Mouse (Mus musculus): ENCODE data around the gene Mst1. TPM values are rescaled to one million over a fixed set of nuclear protein-coding genes. Genes with fewer than 3 reads are reported as not detected.

Mst1 gene
- polyA plus RNA-seq, 1 experiment from 2014 or later = 0.98 TPM

- H3K27ac ChIP-seq = peak overlapping the region; percentile 85
- H3K4me2 ChIP-seq (replicated peaks) = peak overlapping the region; percentile 41
- no peaks in the 10 kb centered on the region for H3K36me3 ChIP-seq
- no peak overlapping the region for H3K4me3 ChIP-seq (replicated peaks)
- ATAC-seq = peak; percentile 74
- WGBS = 50% methylated on average over 17 of the region's 17 CpGs
- H3K27me3 ChIP-seq (replicated peaks) = no peaks in the 10 kb centered on the region
- peaks cover 6% of the 10 kb centered on the region; the same call in 1 of the 2 replicates for H3K4me1 ChIP-seq (replicated peaks)
- no peaks in the 10 kb centered on the region for H3K9me3 ChIP-seq
- H3K9ac ChIP-seq = peak overlapping the region; percentile 21; the same call in 1 of the 2 replicates
Observed at GRCm38 (mm10) chr9:108126436-108127180, 46.4 kb downstream of the Mst1 start.

GRCm38 (mm10) chr9:108128248-108128647 lies 48.0 kb downstream of the Mst1 start:
- no peak for ATAC-seq
- Histone ChIP-seq H3K4me2 (replicated peaks) (no peak overlapping the region), H3K27ac (no peak overlapping the region), H3K4me1 (replicated peaks) (peaks cover 6% of the 10 kb centered on the region; the same call in 1 of the 2 replicates), H3K27me3 (replicated peaks) (no peaks in the 10 kb centered on the region), H3K4me3 (replicated peaks) (no peak overlapping the region), H3K9ac (no peak overlapping the region), H3K9me3 (no peaks in the 10 kb centered on the region), H3K36me3 (no peaks in the 10 kb centered on the region)
- WGBS = 84% methylated on average over 11 of the region's 11 CpGs

GRCm38 (mm10) chr9:108129042-108129948 lies 49.1 kb downstream of the Mst1 start:
- H3K9ac ChIP-seq = no peak overlapping the region
- peaks cover 6% of the 10 kb centered on the region; the same call in 1 of the 2 replicates for H3K4me1 ChIP-seq (replicated peaks)
- 77% methylated on average over 13 of the region's 13 CpGs for WGBS
- no peaks in the 10 kb centered on the region for H3K36me3 ChIP-seq
- H3K4me2 ChIP-seq (replicated peaks) = no peak overlapping the region
- H3K27ac ChIP-seq = no peak overlapping the region
- H3K9me3 ChIP-seq = no peaks in the 10 kb centered on the region
- H3K4me3 ChIP-seq (replicated peaks) = no peak overlapping the region
- H3K27me3 ChIP-seq (replicated peaks) = no peaks in the 10 kb centered on the region
- no peak for ATAC-seq

GRCm38 (mm10) chr9:108131502-108131901 lies 51.3 kb downstream of the Mst1 start:
- ATAC-seq = no peak
- no peak overlapping the region for H3K4me3 ChIP-seq (replicated peaks)
- no peak overlapping the region for H3K4me2 ChIP-seq (replicated peaks)
- no peaks in the 10 kb centered on the region for H3K36me3 ChIP-seq
- H3K27ac ChIP-seq = no peak overlapping the region
- H3K27me3 ChIP-seq (replicated peaks) = no peaks in the 10 kb centered on the region
- 85% methylated on average over 5 of the region's 5 CpGs for WGBS
- H3K4me1 ChIP-seq (replicated peaks) = peaks cover under 1% of the 10 kb centered on the region; the same call in 1 of the 2 replicates
- no peak overlapping the region for H3K9ac ChIP-seq
- no peaks in the 10 kb centered on the region for H3K9me3 ChIP-seq

- H3K4me3 ChIP-seq (replicated peaks) = no peak overlapping the region
- WGBS = 90% methylated on average over 3 of the region's 3 CpGs
- H3K27me3 ChIP-seq (replicated peaks) = no peaks in the 10 kb centered on the region
- no peaks in the 10 kb centered on the region for H3K4me1 ChIP-seq (replicated peaks)
- H3K27ac ChIP-seq = no peak overlapping the region
- no peaks in the 10 kb centered on the region for H3K9me3 ChIP-seq
- H3K9ac ChIP-seq = no peak overlapping the region
- H3K36me3 ChIP-seq = no peaks in the 10 kb centered on the region
- no peak for ATAC-seq
- no peak overlapping the region for H3K4me2 ChIP-seq (replicated peaks)
Observed at GRCm38 (mm10) chr9:108132373-108132772, 52.1 kb downstream of the Mst1 start.

GRCm38 (mm10) chr9:108133478-108133877 lies 53.2 kb downstream of the Mst1 start:
- no peaks in the 10 kb centered on the region for H3K36me3 ChIP-seq
- no peak overlapping the region for H3K9ac ChIP-seq
- 0 out of 2 replicates have a peak, but pooled peaks cover 4% of the 10 kb centered on the region for H3K4me1 ChIP-seq (replicated peaks)
- ATAC-seq = no peak
- 50% methylated on average over 1 of the region's 1 CpGs for WGBS
- H3K27ac ChIP-seq = no peak overlapping the region
- H3K4me3 ChIP-seq (replicated peaks) = no peak overlapping the region
- H3K4me2 ChIP-seq (replicated peaks) = no peak overlapping the region
- no peaks in the 10 kb centered on the region for H3K9me3 ChIP-seq
- no peaks in the 10 kb centered on the region for H3K27me3 ChIP-seq (replicated peaks)

Other genes with a start within 250 kb of the Mst1 start
- 67.2 and 70.5 TPM in 2 replicates for gene Rbm6, start 207.2 kb upstream of the Mst1 start, polyA plus RNA-seq (2015; fragmentation: Nextera tagmentation; extraction: Ambion mirVana)
- gene Mon1a, start 192.3 kb upstream of the Mst1 start, polyA plus RNA-seq (2015; fragmentation: Nextera tagmentation; extraction: Ambion mirVana) = 18.5 and 20.7 TPM in 2 replicates
- gene Mst1r, start 173.6 kb upstream of the Mst1 start, polyA plus RNA-seq (2015; fragmentation: Nextera tagmentation; extraction: Ambion mirVana) = 11.4 and 14.2 TPM in 2 replicates
- not detected in 2 replicates for gene Actl11, start 152.0 kb upstream of the Mst1 start, polyA plus RNA-seq (2015; fragmentation: Nextera tagmentation; extraction: Ambion mirVana)
- 1.9 and 2.2 TPM in 2 replicates for gene Camkv, start 144.8 kb upstream of the Mst1 start, polyA plus RNA-seq (2015; fragmentation: Nextera tagmentation; extraction: Ambion mirVana)
- gene Traip, start 130.3 kb upstream of the Mst1 start, polyA plus RNA-seq (2015; fragmentation: Nextera tagmentation; extraction: Ambion mirVana) = 17.7 and 17.9 TPM in 2 replicates
- 29.9 and 32.4 TPM in 2 replicates for gene Uba7, start 104.9 kb upstream of the Mst1 start, polyA plus RNA-seq (2015; fragmentation: Nextera tagmentation; extraction: Ambion mirVana)
- gene Gm20661, start 97.4 kb upstream of the Mst1 start, polyA plus RNA-seq (2015; fragmentation: Nextera tagmentation; extraction: Ambion mirVana) = 5.7 and 7.2 TPM in 2 replicates
- 40.3 and 41.8 TPM in 2 replicates for gene Inka1, start 94.6 kb upstream of the Mst1 start, polyA plus RNA-seq (2015; fragmentation: Nextera tagmentation; extraction: Ambion mirVana)
- gene Cdhr4, start 87.9 kb upstream of the Mst1 start, polyA plus RNA-seq (2015; fragmentation: Nextera tagmentation; extraction: Ambion mirVana) = 8.4 and 9.4 TPM in 2 replicates
- gene Gm20662, start 84.1 kb upstream of the Mst1 start, polyA plus RNA-seq (2015; fragmentation: Nextera tagmentation; extraction: Ambion mirVana) = 0.10 and 0.42 TPM in 2 replicates
- 41.7 and 42.1 TPM in 2 replicates for gene Ip6k1, start 77.9 kb upstream of the Mst1 start, polyA plus RNA-seq (2015; fragmentation: Nextera tagmentation; extraction: Ambion mirVana)
- 61.8 and 79.2 TPM in 2 replicates for gene Gmppb, start 31.2 kb upstream of the Mst1 start, polyA plus RNA-seq (2015; fragmentation: Nextera tagmentation; extraction: Ambion mirVana)
- 3.1 and 3.2 TPM in 2 replicates for gene Amigo3, start 27.3 kb upstream of the Mst1 start, polyA plus RNA-seq (2015; fragmentation: Nextera tagmentation; extraction: Ambion mirVana)
- 18.6 and 23.7 TPM in 2 replicates for gene Rnf123, start 2.9 kb downstream of the Mst1 start, polyA plus RNA-seq (2015; fragmentation: Nextera tagmentation; extraction: Ambion mirVana)
- gene Apeh, start 14.2 kb downstream of the Mst1 start, polyA plus RNA-seq (2015; fragmentation: Nextera tagmentation; extraction: Ambion mirVana) = 76.5 and 96.8 TPM in 2 replicates
- gene Bsn, start 109.9 kb downstream of the Mst1 start, polyA plus RNA-seq (2015; fragmentation: Nextera tagmentation; extraction: Ambion mirVana) = 4.7 and 4.9 TPM in 2 replicates
- 72.9 and 75.1 TPM in 2 replicates for gene Dag1, start 183.5 kb downstream of the Mst1 start, polyA plus RNA-seq (2015; fragmentation: Nextera tagmentation; extraction: Ambion mirVana)
- 28.9 and 29.5 TPM in 2 replicates for gene Nicn1, start 210.0 kb downstream of the Mst1 start, polyA plus RNA-seq (2015; fragmentation: Nextera tagmentation; extraction: Ambion mirVana)
- gene Amt, start 216.4 kb downstream of the Mst1 start, polyA plus RNA-seq (2015; fragmentation: Nextera tagmentation; extraction: Ambion mirVana) = 20.9 and 23.2 TPM in 2 replicates
- gene Rhoa, start 225.7 kb downstream of the Mst1 start, polyA plus RNA-seq (2015; fragmentation: Nextera tagmentation; extraction: Ambion mirVana) = 422 and 453 TPM in 2 replicates
- gene Tcta, start 225.7 kb downstream of the Mst1 start, polyA plus RNA-seq (2015; fragmentation: Nextera tagmentation; extraction: Ambion mirVana) = 34.1 and 37.1 TPM in 2 replicates